Mouse (Mus musculus): ENCODE measurements around the gene Fam196b. TPM values are rescaled to one million over a fixed set of nuclear protein-coding genes. Genes with fewer than 3 reads are reported as not detected.

Fam196b gene
- polyA plus RNA-seq, 1 experiment from 2014 or later: 0.12 TPM

DNA sequence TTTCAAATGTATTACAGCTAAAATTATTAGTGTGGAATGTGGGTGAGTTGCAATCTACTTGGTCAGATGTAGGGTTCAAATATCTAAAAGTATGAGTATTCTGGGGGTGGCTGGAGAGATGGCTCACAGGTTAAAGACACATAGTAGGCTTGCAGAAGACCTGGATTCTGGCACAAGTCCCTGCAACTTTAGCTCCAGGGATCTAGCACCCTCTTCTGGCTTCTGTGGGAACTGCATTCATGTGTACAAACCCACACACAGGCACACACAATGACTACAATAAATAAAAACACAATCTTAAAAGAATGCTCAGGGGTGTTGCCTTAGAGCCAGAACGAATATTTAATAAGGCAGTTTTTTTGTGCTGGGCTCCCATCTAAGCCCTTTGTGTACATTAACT, 23.3 kb downstream of the Fam196b start:
- Histone ChIP-seq H3K4me2 (replicated peaks; ENCODE audit: low read depth) (no peak overlapping the region), H3K27me3 (ENCODE audit: control insufficient read depth, insufficient read depth, low read length) (no peaks in the 10 kb centered on the region), H3K4me1 (replicated peaks; ENCODE audit: control insufficient read depth, insufficient read depth) (no peaks in the 10 kb centered on the region), H3K36me3 (ENCODE audit: control insufficient read depth, insufficient read depth, low read length) (no peaks in the 10 kb centered on the region), H3K9me3 (ENCODE audit: control insufficient read depth, low read length) (no peaks in the 10 kb centered on the region), H3K9ac (ENCODE audit: low read length) (no peak overlapping the region), H3K4me3 (ENCODE audit: low read depth, low read length) (no peak overlapping the region), H3K27ac (replicated peaks) (no peak overlapping the region)
- TF ChIP-seq CTCF (IDR thresholded peaks at IDR 0.05; ENCODE audit: low read depth) (peak; percentile 55), EP300 (optimal IDR thresholded peaks at IDR 0.05) (no peak)
- DNase-seq (ENCODE audit: low spot score): no peak
- WGBS: 52% methylated on average over 1 of the region's 1 CpGs
- ATAC-seq (ENCODE audit: low FRiP score, low TSS enrichment): no peak

DNA sequence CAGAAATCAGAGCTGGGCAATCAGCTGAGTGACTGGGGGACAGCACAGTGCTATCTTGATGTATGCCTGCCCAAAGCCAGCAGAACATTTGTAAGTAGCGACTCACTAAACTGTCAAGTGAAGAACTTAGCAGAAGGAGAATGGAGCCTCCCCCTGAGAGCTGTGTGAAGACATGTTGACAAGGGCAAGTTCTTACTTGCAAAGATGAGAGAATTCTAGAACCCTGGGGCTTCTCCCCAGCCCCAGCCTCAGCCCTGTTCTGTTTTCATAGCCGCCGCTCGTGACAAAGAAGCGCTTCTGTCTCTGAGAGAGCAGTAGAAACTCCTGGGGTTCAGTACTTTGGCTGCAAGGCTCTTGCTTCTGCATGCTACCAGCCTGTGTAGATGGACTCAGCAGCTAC, 25.1 kb downstream of the Fam196b start:
- H3K4me2 ChIP-seq (replicated peaks; ENCODE audit: low read depth): no peak overlapping the region
- no peaks in the 10 kb centered on the region for H3K36me3 ChIP-seq (ENCODE audit: control insufficient read depth, insufficient read depth, low read length)
- TF ChIP-seq CTCF (IDR thresholded peaks at IDR 0.05; ENCODE audit: low read depth) (no peak), EP300 (optimal IDR thresholded peaks at IDR 0.05) (no peak)
- DNase-seq (ENCODE audit: low spot score) (no peak), ATAC-seq (ENCODE audit: low FRiP score, low TSS enrichment) (no peak)
- no peaks in the 10 kb centered on the region for H3K9me3 ChIP-seq (ENCODE audit: control insufficient read depth, low read length)
- 61% methylated on average over 5 of the region's 5 CpGs for WGBS
- no peaks in the 10 kb centered on the region for H3K27me3 ChIP-seq (ENCODE audit: control insufficient read depth, insufficient read depth, low read length)
- no peaks in the 10 kb centered on the region for H3K4me1 ChIP-seq (replicated peaks; ENCODE audit: control insufficient read depth, insufficient read depth)
- H3K9ac ChIP-seq (ENCODE audit: low read length): no peak overlapping the region
- no peak overlapping the region for H3K27ac ChIP-seq (replicated peaks)
- no peak overlapping the region for H3K4me3 ChIP-seq (ENCODE audit: low read depth, low read length)

DNA sequence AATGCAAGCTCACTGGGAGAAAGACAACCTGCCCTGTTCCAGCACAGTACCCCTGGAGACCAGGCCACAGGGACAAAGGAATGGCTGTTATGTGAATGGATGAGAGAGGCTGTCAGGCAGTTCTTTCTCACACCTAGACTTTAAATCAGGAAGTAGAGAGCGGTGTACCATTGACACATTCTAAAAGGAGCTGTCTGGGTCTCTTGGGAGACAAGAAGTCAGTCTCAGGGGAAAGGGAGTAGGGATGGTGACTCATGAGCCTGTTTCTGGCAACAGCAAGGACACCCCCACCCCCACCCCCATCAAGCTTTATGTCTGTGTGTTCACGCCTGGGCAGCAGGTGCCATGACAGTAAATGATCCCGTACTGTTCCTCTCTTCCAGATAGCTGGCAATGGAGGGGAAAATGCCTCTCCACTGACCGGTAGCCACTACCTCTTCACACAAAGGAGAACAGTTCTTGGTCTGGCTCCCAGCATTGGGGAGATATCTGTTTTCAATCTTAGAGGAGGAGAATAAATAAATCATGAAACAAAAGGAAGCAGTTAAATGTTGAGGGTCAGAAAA, 29.2 kb downstream of the Fam196b start:
- H3K9ac ChIP-seq (ENCODE audit: low read length): no peak overlapping the region
- H3K4me1 ChIP-seq (replicated peaks; ENCODE audit: control insufficient read depth, insufficient read depth): no peaks in the 10 kb centered on the region
- H3K4me2 ChIP-seq (replicated peaks; ENCODE audit: low read depth): no peak overlapping the region
- H3K36me3 ChIP-seq (ENCODE audit: control insufficient read depth, insufficient read depth, low read length): no peaks in the 10 kb centered on the region
- no peaks in the 10 kb centered on the region for H3K27me3 ChIP-seq (ENCODE audit: control insufficient read depth, insufficient read depth, low read length)
- no peak overlapping the region for H3K27ac ChIP-seq (replicated peaks)
- no peak overlapping the region for H3K4me3 ChIP-seq (ENCODE audit: low read depth, low read length)
- TF ChIP-seq CTCF (IDR thresholded peaks at IDR 0.05; ENCODE audit: low read depth): no peak
- TF ChIP-seq EP300 (optimal IDR thresholded peaks at IDR 0.05): no peak
- ATAC-seq (ENCODE audit: low FRiP score, low TSS enrichment) (no peak), DNase-seq (ENCODE audit: low spot score) (no peak)
- H3K9me3 ChIP-seq (ENCODE audit: control insufficient read depth, low read length): no peaks in the 10 kb centered on the region
- 70% methylated on average over 4 of the region's 4 CpGs for WGBS

DNA sequence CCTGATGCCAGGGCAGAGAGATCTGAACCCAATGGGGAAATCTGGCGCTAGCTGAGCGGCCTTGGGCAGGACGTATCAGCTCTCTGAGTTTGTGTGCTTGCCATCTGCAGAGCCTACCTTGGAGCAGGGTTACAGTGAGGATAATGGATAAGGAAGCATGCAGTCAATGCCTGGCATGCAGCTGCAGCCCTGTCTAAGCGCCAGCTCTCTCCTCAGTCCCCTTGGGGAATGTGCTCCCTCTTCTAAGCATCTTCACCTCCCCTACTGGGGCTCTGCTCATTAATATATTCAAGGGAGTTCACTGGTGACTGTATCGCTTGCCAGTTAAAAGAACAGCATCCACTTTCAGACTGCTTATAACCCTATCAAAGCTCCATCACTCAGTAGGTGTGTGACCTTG, 29.7 kb downstream of the Fam196b start:
- H3K36me3 ChIP-seq (ENCODE audit: control insufficient read depth, insufficient read depth, low read length): no peaks in the 10 kb centered on the region
- 66% methylated on average over 5 of the region's 5 CpGs for WGBS
- no peak for ATAC-seq (ENCODE audit: low FRiP score, low TSS enrichment)
- DNase-seq (ENCODE audit: low spot score): no peak
- H3K4me2 ChIP-seq (replicated peaks; ENCODE audit: low read depth): no peak overlapping the region
- H3K9ac ChIP-seq (ENCODE audit: low read length): no peak overlapping the region
- no peaks in the 10 kb centered on the region for H3K4me1 ChIP-seq (replicated peaks; ENCODE audit: control insufficient read depth, insufficient read depth)
- H3K27me3 ChIP-seq (ENCODE audit: control insufficient read depth, insufficient read depth, low read length): no peaks in the 10 kb centered on the region
- TF ChIP-seq CTCF (IDR thresholded peaks at IDR 0.05; ENCODE audit: low read depth): no peak
- no peak for TF ChIP-seq EP300 (optimal IDR thresholded peaks at IDR 0.05)
- no peaks in the 10 kb centered on the region for H3K9me3 ChIP-seq (ENCODE audit: control insufficient read depth, low read length)
- no peak overlapping the region for H3K4me3 ChIP-seq (ENCODE audit: low read depth, low read length)
- no peak overlapping the region for H3K27ac ChIP-seq (replicated peaks)

DNA sequence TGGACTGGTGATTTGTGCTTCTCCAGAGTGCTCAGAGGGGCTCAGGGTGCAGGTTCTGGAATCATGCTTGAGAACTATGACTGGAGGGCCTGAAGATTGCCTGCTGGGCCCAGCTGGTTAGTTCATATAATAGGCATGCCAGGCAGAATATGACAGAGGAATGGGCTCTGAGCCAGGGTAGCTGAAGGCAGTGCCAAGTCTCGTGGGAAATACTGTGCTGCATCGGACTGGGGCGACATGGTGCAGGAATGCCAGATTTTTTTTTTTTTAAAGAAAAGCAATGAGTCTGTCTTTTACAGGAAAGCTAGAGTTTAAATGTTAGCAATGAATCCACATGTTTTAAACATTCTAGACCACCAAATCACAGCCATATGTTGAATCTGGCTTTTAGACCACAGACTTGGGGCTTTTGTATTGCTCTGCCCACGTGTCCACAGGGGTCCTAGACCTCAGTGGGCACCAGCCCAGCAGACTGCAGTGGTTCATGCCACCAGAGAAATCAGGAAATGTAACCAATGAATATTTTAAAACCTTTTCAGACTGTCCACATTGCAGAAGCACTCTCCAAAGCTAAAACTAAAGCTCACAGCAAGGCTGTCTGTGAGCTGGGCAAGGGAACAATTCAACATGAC, 33.8 kb downstream of the Fam196b start:
- Histone ChIP-seq H3K4me2 (replicated peaks; ENCODE audit: low read depth) (no peak overlapping the region), H3K9me3 (ENCODE audit: control insufficient read depth, low read length) (no peaks in the 10 kb centered on the region), H3K27me3 (ENCODE audit: control insufficient read depth, insufficient read depth, low read length) (no peaks in the 10 kb centered on the region), H3K36me3 (ENCODE audit: control insufficient read depth, insufficient read depth, low read length) (no peaks in the 10 kb centered on the region), H3K27ac (replicated peaks) (no peak overlapping the region), H3K4me3 (ENCODE audit: low read depth, low read length) (no peak overlapping the region), H3K9ac (ENCODE audit: low read length) (no peak overlapping the region), H3K4me1 (replicated peaks; ENCODE audit: control insufficient read depth, insufficient read depth) (no peaks in the 10 kb centered on the region)
- WGBS: 16% methylated on average over 4 of the region's 4 CpGs
- ATAC-seq (ENCODE audit: low FRiP score, low TSS enrichment) (no peak), DNase-seq (ENCODE audit: low spot score) (peak; percentile 25)
- TF ChIP-seq EP300 (optimal IDR thresholded peaks at IDR 0.05) (no peak), CTCF (IDR thresholded peaks at IDR 0.05; ENCODE audit: low read depth) (no peak)

DNA sequence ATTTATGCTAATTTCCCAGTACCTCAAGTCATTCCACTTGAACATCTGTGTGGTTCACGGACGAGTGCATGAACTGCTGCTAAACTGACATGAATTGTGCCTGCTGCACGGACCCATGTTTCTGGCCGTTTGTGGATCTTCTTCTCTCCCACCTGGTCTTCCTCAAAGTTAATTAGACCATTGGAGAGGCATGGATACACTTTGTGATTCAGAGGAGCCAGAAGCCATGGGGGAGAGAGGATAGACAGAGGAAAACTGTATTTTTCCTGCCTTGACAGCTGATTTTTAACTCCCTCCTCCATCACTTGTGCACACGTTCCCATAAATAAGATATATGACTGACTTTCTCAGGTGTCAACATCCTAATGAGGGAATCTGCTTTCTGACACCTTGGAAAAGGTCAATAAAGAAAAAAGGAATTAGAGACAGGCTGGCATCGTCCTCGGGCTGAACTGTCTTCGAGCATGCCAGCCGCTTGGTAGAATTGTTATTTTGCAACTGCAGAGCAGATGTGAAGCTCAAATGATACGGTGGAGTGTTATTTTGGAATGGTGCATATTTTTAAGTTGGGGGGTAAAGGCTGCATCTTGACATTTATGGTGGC, 34.9 kb downstream of the Fam196b start:
- WGBS: 73% methylated on average over 10 of the region's 10 CpGs
- Histone ChIP-seq H3K9me3 (ENCODE audit: control insufficient read depth, low read length) (no peaks in the 10 kb centered on the region), H3K4me2 (replicated peaks; ENCODE audit: low read depth) (no peak overlapping the region), H3K9ac (ENCODE audit: low read length) (no peak overlapping the region), H3K4me3 (ENCODE audit: low read depth, low read length) (no peak overlapping the region), H3K36me3 (ENCODE audit: control insufficient read depth, insufficient read depth, low read length) (no peaks in the 10 kb centered on the region), H3K27ac (replicated peaks) (no peak overlapping the region), H3K27me3 (ENCODE audit: control insufficient read depth, insufficient read depth, low read length) (no peaks in the 10 kb centered on the region), H3K4me1 (replicated peaks; ENCODE audit: control insufficient read depth, insufficient read depth) (no peaks in the 10 kb centered on the region)
- DNase-seq (ENCODE audit: low spot score) (no peak), ATAC-seq (ENCODE audit: low FRiP score, low TSS enrichment) (no peak)
- TF ChIP-seq EP300 (optimal IDR thresholded peaks at IDR 0.05): no peak
- TF ChIP-seq CTCF (IDR thresholded peaks at IDR 0.05; ENCODE audit: low read depth): no peak
